ENCODE assay signal across 9 mouse cellular contexts in genomic region chr3:145992796-145993195, GRCm38 (mm10). TPM values are rescaled to one million over a fixed set of nuclear protein-coding genes. Genes with fewer than 3 reads are reported as not detected.
A peak's percentile ranks its signal among the peaks of the same experiment; 100 is the strongest.
DNase-seq lines count a peak whose midpoint lies in the region; ATAC-seq and TF ChIP-seq lines count a peak whose summit lies in the region.
"Had no signal": no experiment of that assay in that cellular context is flagged by ENCODE, and none has a peak within 500 bp of the region (broad histone marks: within the 10 kb centered on the region; RNA-seq: fewer than 3 reads in every experiment).

No protein-coding gene starts in this region.

- no peak overlapping the region for H3K4me3 ChIP-seq in testis, adult 2 months (ENCODE audit: control insufficient read depth, low read depth, low read length)
- no peak overlapping the region for H3K4me3 ChIP-seq in forebrain, embryonic 11.5 days (ENCODE audit: low read depth, low read length)

- H3K4me1 ChIP-seq in testis, adult 2 months (ENCODE audit: control insufficient read depth, insufficient read depth, low read length), result peaks cover 8% of the 10 kb centered on the region
- H3K4me1 ChIP-seq in forebrain, embryonic 11.5 days (replicated peaks; ENCODE audit: control insufficient read depth, insufficient read depth, low read length), result 0 out of 2 replicates have a peak, but pooled peaks cover 2% of the 10 kb centered on the region

- 91% methylated on average over 10 of the region's 10 CpGs for WGBS in forebrain, embryonic 11.5 days

- DNase-seq in cerebellum, adult 9-10 months, result peak; percentile 13
- DNase-seq in testis, postnatal 10 days (ENCODE audit: low spot score), result no peak
- peak; percentile 97 for DNase-seq in kidney, adult 9 months
- no peak for DNase-seq in c-Kit-positive CD71-positive TER-119-positive erythroid progenitor cells, embryonic 14.5 days (ENCODE audit: low spot score)
- no peak for DNase-seq in cerebellum, postnatal 36 days
- no peak for DNase-seq in forebrain, embryonic 11.5 days (ENCODE audit: low spot score)
- DNase-seq: right cerebral cortex, postnatal 14 days had no signal

- no peak overlapping the region for H3K9ac ChIP-seq in forebrain, embryonic 11.5 days (ENCODE audit: low read length)

- H3K36me3 ChIP-seq in testis, adult 2 months (ENCODE audit: control insufficient read depth, insufficient read depth, low read length), result no peaks in the 10 kb centered on the region
- H3K36me3 ChIP-seq in forebrain, embryonic 11.5 days (ENCODE audit: control insufficient read depth, insufficient read depth, low read length), result no peaks in the 10 kb centered on the region

- no peak for TF ChIP-seq POLR2A in testis, adult 2 months (IDR thresholded peaks at IDR 0.05; ENCODE audit: control insufficient read depth, low read depth, low read length)

- H3K9me3 ChIP-seq in forebrain, embryonic 11.5 days (ENCODE audit: control insufficient read depth, low read length), result no peaks in the 10 kb centered on the region

- ATAC-seq in cerebellum, adult (ENCODE audit: insufficient number of reproducible peaks, low FRiP score, low TSS enrichment), result no peak
- no peak for ATAC-seq in forebrain, embryonic 11.5 days (replicated peaks; ENCODE audit: low FRiP score)

- no peak for TF ChIP-seq CTCF in testis, adult 2 months (IDR thresholded peaks at IDR 0.05; ENCODE audit: control insufficient read depth, insufficient read depth, insufficient replicate concordance, low read depth, low read length)

- no peak overlapping the region for H3K4me2 ChIP-seq in forebrain, embryonic 11.5 days (ENCODE audit: low read depth, low read length, severe bottlenecking)

- peak overlapping the region; percentile 21; the same call in 1 of the 2 replicates for H3K27ac ChIP-seq in testis, adult 2 months (ENCODE audit: control insufficient read depth, insufficient read depth, low read depth, low read length)
- no peak overlapping the region for H3K27ac ChIP-seq in forebrain, embryonic 11.5 days (ENCODE audit: low read depth, low read length)

- no peaks in the 10 kb centered on the region for H3K27me3 ChIP-seq in testis, adult 2 months (ENCODE audit: control insufficient read depth, insufficient read depth, low read length)
- peaks cover 6% of the 10 kb centered on the region for H3K27me3 ChIP-seq in forebrain, embryonic 11.5 days (ENCODE audit: control insufficient read depth, insufficient read depth, low read length)

RNA-seq across cellular contexts. Expression of gene Syde2, which starts 5.1 kb away (rescaled TPM):
- 0.72 and 0.77 TPM in 2 replicates for polyA plus RNA-seq in testis, adult 2 months (2012; rRNA removed)
- 1.6 and 2.0 TPM in 2 replicates for polyA plus RNA-seq in forebrain, embryonic 11.5 days (2014; fragmentation: Nextera tagmentation; extraction: Ambion mirVana)

RNA-seq across cellular contexts. Expression of gene 2410004B18Rik, which starts 55.0 kb away (rescaled TPM):
- 12.1 and 13.0 TPM in 2 replicates for polyA plus RNA-seq in testis, adult 2 months (2012; rRNA removed)
- polyA plus RNA-seq in forebrain, embryonic 11.5 days (2014; fragmentation: Nextera tagmentation; extraction: Ambion mirVana), result 57.6 and 59.5 TPM in 2 replicates

Comparison
In these comparisons a context has a peak if more than half of its experiments do, and no peak if none do; other contexts are left out.
1. DNase-seq: peak in cerebellum, adult 9-10 months (single experiment) and kidney, adult 9 months (single experiment); none in testis, postnatal 10 days (single experiment), c-Kit-positive CD71-positive TER-119-positive erythroid progenitor cells, embryonic 14.5 days (single experiment), cerebellum, postnatal 36 days (0 of 2) and forebrain, embryonic 11.5 days (single experiment).